Mouse (Mus musculus): ENCODE data around the gene Zfp961. TPM values are rescaled to one million over a fixed set of nuclear protein-coding genes. Genes with fewer than 3 reads are reported as not detected.
"Not testable (repeated sequence)": the region's sequence is repeated elsewhere in the genome, so short reads cannot be mapped to it uniquely, and the experiment has no call there.

Gene Zfp961
- polyA plus RNA-seq, 1 experiment from 2014 or later = 20.0 TPM

- not testable (repeated sequence) for H3K9ac ChIP-seq (ENCODE audit: low read length); H3K27me3 ChIP-seq (ENCODE audit: control insufficient read depth, insufficient read depth, low read length); ATAC-seq (ENCODE audit: insufficient read depth, low FRiP score); H3K4me2 ChIP-seq (ENCODE audit: low read depth, low read length); H3K27ac ChIP-seq (ENCODE audit: low read length); H3K36me3 ChIP-seq (ENCODE audit: control insufficient read depth, insufficient read depth, low read length); H3K4me1 ChIP-seq (ENCODE audit: control insufficient read depth, insufficient read depth, low read length); H3K9me3 ChIP-seq (replicated peaks; ENCODE audit: control insufficient read depth, low read length); H3K4me3 ChIP-seq (replicated peaks; ENCODE audit: low read length)
- WGBS = 90% methylated on average over 16 of the region's 16 CpGs
Observed at GRCm38 (mm10) chr8:71952961-71953700, 2.3 kb downstream of the Zfp961 start.

GRCm38 (mm10) chr8:71954666-71955065, 3.8 kb downstream of the Zfp961 start:
- no peak for ATAC-seq (ENCODE audit: insufficient read depth, low FRiP score)
- Histone ChIP-seq H3K4me2 (ENCODE audit: low read depth, low read length) (no peak overlapping the region), H3K36me3 (ENCODE audit: control insufficient read depth, insufficient read depth, low read length) (peaks cover 6% of the 10 kb centered on the region; the same call in 1 of the 2 replicates), H3K27me3 (ENCODE audit: control insufficient read depth, insufficient read depth, low read length) (no peaks in the 10 kb centered on the region), H3K27ac (ENCODE audit: low read length) (no peak overlapping the region), H3K9me3 (replicated peaks; ENCODE audit: control insufficient read depth, low read length) (no peaks in the 10 kb centered on the region; the same call in 1 of the 2 replicates), H3K9ac (ENCODE audit: low read length) (no peak overlapping the region), H3K4me1 (ENCODE audit: control insufficient read depth, insufficient read depth, low read length) (peaks cover 8% of the 10 kb centered on the region), H3K4me3 (replicated peaks; ENCODE audit: low read length) (no peak overlapping the region)
- 95% methylated on average over 9 of the region's 9 CpGs for WGBS

- H3K27ac ChIP-seq (ENCODE audit: low read length) = no peak overlapping the region
- no peaks in the 10 kb centered on the region for H3K27me3 ChIP-seq (ENCODE audit: control insufficient read depth, insufficient read depth, low read length)
- no peak overlapping the region for H3K4me2 ChIP-seq (ENCODE audit: low read depth, low read length)
- H3K36me3 ChIP-seq (ENCODE audit: control insufficient read depth, insufficient read depth, low read length) = peaks cover 4% of the 10 kb centered on the region; the same call in 1 of the 2 replicates
- H3K9me3 ChIP-seq (replicated peaks; ENCODE audit: control insufficient read depth, low read length) = peaks cover 6% of the 10 kb centered on the region; the same call in 1 of the 2 replicates
- H3K4me1 ChIP-seq (ENCODE audit: control insufficient read depth, insufficient read depth, low read length) = no peaks in the 10 kb centered on the region
- ATAC-seq (ENCODE audit: insufficient read depth, low FRiP score) = no peak
- H3K4me3 ChIP-seq (replicated peaks; ENCODE audit: low read length) = no peak overlapping the region
- H3K9ac ChIP-seq (ENCODE audit: low read length) = no peak overlapping the region
Observed at GRCm38 (mm10) chr8:71960483-71960882, 9.6 kb downstream of the Zfp961 start.

- Histone ChIP-seq H3K9me3 (replicated peaks; ENCODE audit: control insufficient read depth, low read length) (peaks cover 13% of the 10 kb centered on the region; the same call in 1 of the 2 replicates), H3K4me1 (ENCODE audit: control insufficient read depth, insufficient read depth, low read length) (no peaks in the 10 kb centered on the region), H3K27me3 (ENCODE audit: control insufficient read depth, insufficient read depth, low read length) (no peaks in the 10 kb centered on the region), H3K9ac (ENCODE audit: low read length) (no peak overlapping the region), H3K4me2 (ENCODE audit: low read depth, low read length) (no peak overlapping the region), H3K4me3 (replicated peaks; ENCODE audit: low read length) (no peak overlapping the region), H3K36me3 (ENCODE audit: control insufficient read depth, insufficient read depth, low read length) (peaks cover 17% of the 10 kb centered on the region), H3K27ac (ENCODE audit: low read length) (no peak overlapping the region)
- 88% methylated on average over 5 of the region's 5 CpGs for WGBS
- no peak for ATAC-seq (ENCODE audit: insufficient read depth, low FRiP score)
Observed at GRCm38 (mm10) chr8:71961796-71962195, 11.0 kb downstream of the Zfp961 start.

GRCm38 (mm10) chr8:71964051-71964450, 13.2 kb downstream of the Zfp961 start:
- Histone ChIP-seq H3K9ac (ENCODE audit: low read length) (no peak overlapping the region), H3K9me3 (replicated peaks; ENCODE audit: control insufficient read depth, low read length) (peaks cover 16% of the 10 kb centered on the region; the same call in 1 of the 2 replicates), H3K4me3 (replicated peaks; ENCODE audit: low read length) (no peak overlapping the region), H3K4me1 (ENCODE audit: control insufficient read depth, insufficient read depth, low read length) (no peaks in the 10 kb centered on the region), H3K27me3 (ENCODE audit: control insufficient read depth, insufficient read depth, low read length) (no peaks in the 10 kb centered on the region), H3K4me2 (ENCODE audit: low read depth, low read length) (no peak overlapping the region), H3K36me3 (ENCODE audit: control insufficient read depth, insufficient read depth, low read length) (peaks cover 26% of the 10 kb centered on the region), H3K27ac (ENCODE audit: low read length) (no peak overlapping the region)
- WGBS = 83% methylated on average over 3 of the region's 3 CpGs
- no peak for ATAC-seq (ENCODE audit: insufficient read depth, low FRiP score)

- no peak overlapping the region for H3K4me2 ChIP-seq (ENCODE audit: low read depth, low read length)
- H3K4me3 ChIP-seq (replicated peaks; ENCODE audit: low read length) = no peak overlapping the region
- peaks cover 16% of the 10 kb centered on the region; the same call in 1 of the 2 replicates for H3K9me3 ChIP-seq (replicated peaks; ENCODE audit: control insufficient read depth, low read length)
- H3K9ac ChIP-seq (ENCODE audit: low read length) = no peak overlapping the region
- H3K27me3 ChIP-seq (ENCODE audit: control insufficient read depth, insufficient read depth, low read length) = no peaks in the 10 kb centered on the region
- no peaks in the 10 kb centered on the region for H3K4me1 ChIP-seq (ENCODE audit: control insufficient read depth, insufficient read depth, low read length)
- no peak overlapping the region for H3K27ac ChIP-seq (ENCODE audit: low read length)
- 86% methylated on average over 2 of the region's 2 CpGs for WGBS
- ATAC-seq (ENCODE audit: insufficient read depth, low FRiP score) = no peak
- H3K36me3 ChIP-seq (ENCODE audit: control insufficient read depth, insufficient read depth, low read length) = peaks cover 26% of the 10 kb centered on the region
Observed at GRCm38 (mm10) chr8:71965166-71965565, 14.3 kb downstream of the Zfp961 start.

- H3K9ac ChIP-seq (ENCODE audit: low read length) = no peak overlapping the region
- peaks cover 26% of the 10 kb centered on the region for H3K36me3 ChIP-seq (ENCODE audit: control insufficient read depth, insufficient read depth, low read length)
- peaks cover 16% of the 10 kb centered on the region; the same call in 1 of the 2 replicates for H3K9me3 ChIP-seq (replicated peaks; ENCODE audit: control insufficient read depth, low read length)
- no peak overlapping the region for H3K4me2 ChIP-seq (ENCODE audit: low read depth, low read length)
- H3K27me3 ChIP-seq (ENCODE audit: control insufficient read depth, insufficient read depth, low read length) = no peaks in the 10 kb centered on the region
- no peaks in the 10 kb centered on the region for H3K4me1 ChIP-seq (ENCODE audit: control insufficient read depth, insufficient read depth, low read length)
- ATAC-seq (ENCODE audit: insufficient read depth, low FRiP score) = no peak
- H3K27ac ChIP-seq (ENCODE audit: low read length) = no peak overlapping the region
- no peak overlapping the region for H3K4me3 ChIP-seq (replicated peaks; ENCODE audit: low read length)
Observed at GRCm38 (mm10) chr8:71966411-71966810, 15.6 kb downstream of the Zfp961 start.

- Histone ChIP-seq H3K9me3 (replicated peaks; ENCODE audit: control insufficient read depth, low read length) (peaks cover 16% of the 10 kb centered on the region; the same call in 1 of the 2 replicates), H3K4me2 (ENCODE audit: low read depth, low read length) (no peak overlapping the region), H3K36me3 (ENCODE audit: control insufficient read depth, insufficient read depth, low read length) (peaks cover 26% of the 10 kb centered on the region), H3K27me3 (ENCODE audit: control insufficient read depth, insufficient read depth, low read length) (no peaks in the 10 kb centered on the region), H3K9ac (ENCODE audit: low read length) (no peak overlapping the region), H3K27ac (ENCODE audit: low read length) (no peak overlapping the region), H3K4me3 (replicated peaks; ENCODE audit: low read length) (no peak overlapping the region), H3K4me1 (ENCODE audit: control insufficient read depth, insufficient read depth, low read length) (no peaks in the 10 kb centered on the region)
- WGBS = 93% methylated on average over 5 of the region's 5 CpGs
- ATAC-seq (ENCODE audit: insufficient read depth, low FRiP score) = no peak
Observed at GRCm38 (mm10) chr8:71967261-71967660, 16.4 kb downstream of the Zfp961 start.

- ATAC-seq (ENCODE audit: insufficient read depth, low FRiP score) = no peak
- Histone ChIP-seq H3K27ac (ENCODE audit: low read length) (0 out of 2 replicates have a peak overlapping the region, but pooled peaks have one; percentile 12), H3K36me3 (ENCODE audit: control insufficient read depth, insufficient read depth, low read length) (peaks cover 26% of the 10 kb centered on the region), H3K4me2 (ENCODE audit: low read depth, low read length) (no peak overlapping the region), H3K27me3 (ENCODE audit: control insufficient read depth, insufficient read depth, low read length) (no peaks in the 10 kb centered on the region), H3K9me3 (replicated peaks; ENCODE audit: control insufficient read depth, low read length) (peaks cover 16% of the 10 kb centered on the region; the same call in 1 of the 2 replicates), H3K9ac (ENCODE audit: low read length) (no peak overlapping the region), H3K4me1 (ENCODE audit: control insufficient read depth, insufficient read depth, low read length) (no peaks in the 10 kb centered on the region), H3K4me3 (replicated peaks; ENCODE audit: low read length) (no peak overlapping the region)
- WGBS = 94% methylated on average over 6 of the region's 6 CpGs
Observed at GRCm38 (mm10) chr8:71968100-71968499, 17.3 kb downstream of the Zfp961 start.
